Mouse (Mus musculus) spleen, postnatal 10 days (tissue): Measurements from ENCODE around the gene Zbtb8a.
"Not testable (repeated sequence)": the region's sequence is repeated elsewhere in the genome, so short reads cannot be mapped to it uniquely, and the experiment has no call there.

Experiments
- DNase-seq, 2 experiments: peaks; one replicate each; pipeline ENCODE4 v3.0.0; 2021 to 2022; ENCODE audit warnings: low spot score in 2 of 2

The Zbtb8a gene

GRCm38 (mm10) chr4:129376961-129377545, 863 bp downstream of the Zbtb8a start:
- DNase-seq = peak; percentile 69 to 72

- DNase-seq = no peak
These were observed 2.1 kb downstream of the Zbtb8a start for GRCm38 (mm10) chr4:129375821-129376220.

GRCm38 (mm10) chr4:129375000-129375399, 2.9 kb downstream of the Zbtb8a start:
- DNase-seq = no peak

- DNase-seq = no peak
These were observed 3.6 kb downstream of the Zbtb8a start for GRCm38 (mm10) chr4:129374219-129374755.

GRCm38 (mm10) chr4:129373202-129373976, 4.5 kb downstream of the Zbtb8a start:
- DNase-seq = no peak

- no peak for DNase-seq
These were observed 6.5 kb downstream of the Zbtb8a start for GRCm38 (mm10) chr4:129371391-129371790.

GRCm38 (mm10) chr4:129365224-129365623, 12.7 kb downstream of the Zbtb8a start:
- DNase-seq = no peak

GRCm38 (mm10) chr4:129364379-129364778, 13.5 kb downstream of the Zbtb8a start:
- DNase-seq = no peak

GRCm38 (mm10) chr4:129363463-129363862, 14.5 kb downstream of the Zbtb8a start:
- DNase-seq = no peak

- no peak for DNase-seq
These were observed 15.1 kb downstream of the Zbtb8a start for GRCm38 (mm10) chr4:129362771-129363170.

- not testable (repeated sequence) for DNase-seq
These were observed 15.7 kb downstream of the Zbtb8a start for GRCm38 (mm10) chr4:129362238-129362637.

GRCm38 (mm10) chr4:129357613-129358163, 20.2 kb downstream of the Zbtb8a start:
- no peak for DNase-seq

GRCm38 (mm10) chr4:129354236-129354635, 23.7 kb downstream of the Zbtb8a start:
- DNase-seq = peak in 1 of 2 experiments; percentile 40

- DNase-seq = no peak
These were observed 24.7 kb downstream of the Zbtb8a start for GRCm38 (mm10) chr4:129353176-129353575.

GRCm38 (mm10) chr4:129351111-129351510, 26.8 kb downstream of the Zbtb8a start:
- no peak for DNase-seq

- DNase-seq = peak; percentile 63 to 90
These were observed 27.3 kb downstream of the Zbtb8a start for GRCm38 (mm10) chr4:129350644-129351043.

- DNase-seq = no peak
These were observed 31.3 kb downstream of the Zbtb8a start for GRCm38 (mm10) chr4:129346481-129347154.

GRCm38 (mm10) chr4:129342705-129343104, 35.2 kb downstream of the Zbtb8a start:
- DNase-seq = no peak

- no peak for DNase-seq
These were observed 36.0 kb downstream of the Zbtb8a start for GRCm38 (mm10) chr4:129341888-129342287.

- no peak for DNase-seq
These were observed 38.2 kb downstream of the Zbtb8a start for GRCm38 (mm10) chr4:129339743-129340142.

- no peak for DNase-seq
These were observed 41.6 kb downstream of the Zbtb8a start for GRCm38 (mm10) chr4:129336291-129336690.
